Mouse (Mus musculus): Measurements from ENCODE around the gene Rpl22.

DNA sequence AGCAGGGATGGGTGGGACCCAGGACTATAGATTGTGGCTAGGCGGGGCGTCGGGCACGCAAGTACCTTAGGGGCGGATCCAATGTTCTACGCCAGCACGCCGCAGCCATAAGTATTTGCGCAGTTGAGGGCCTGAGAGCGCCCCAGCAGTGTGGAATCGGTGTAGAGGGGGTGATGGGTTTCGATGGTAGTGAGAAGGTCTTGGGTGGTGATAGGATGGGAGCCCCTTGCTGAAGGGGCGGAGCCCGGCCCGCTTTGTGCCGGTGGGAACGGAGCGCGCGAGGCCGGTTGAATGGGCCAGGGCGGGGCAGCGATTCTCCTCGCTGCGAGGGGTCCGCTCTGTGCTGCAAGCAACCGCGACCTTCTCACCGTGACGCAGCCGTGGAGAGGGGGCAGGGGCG is 39.4 kb upstream of the Rpl22 start:
- 0 out of 2 replicates have a peak, but pooled peaks have one; percentile 21 for TF ChIP-seq POLR2A (IDR thresholded peaks at IDR 0.05; ENCODE audit: low read depth, low read length)
- no peak for TF ChIP-seq CTCF (IDR thresholded peaks at IDR 0.05; ENCODE audit: borderline replicate concordance, insufficient read depth, low read length)
